Mouse (Mus musculus) inflammation-experienced regulatory T-cells (primary cell): ENCODE data around the gene Cygb. TPM values are rescaled to one million over a fixed set of nuclear protein-coding genes. Genes with fewer than 3 reads are reported as not detected.

ENCODE experiments used
- polyA plus RNA-seq, 2 experiments: library from polyadenylated mRNA; unstranded; fragments of 100-300 nt; shearing (Covaris generic); gene quantifications; one replicate each; pipeline ENCODE4 v1.2.1; 2017

Cygb gene
- polyA plus RNA-seq, result under 1 TPM in 1 of 2 experiments, not detected in 1; 0.16 TPM

GRCm38 (mm10) chr11:116654255-116654821, at the start of gene Cygb:
Cygb (minus strand) TSS chr11:116654313.

GRCm38 (mm10) chr11:116653234-116653633, 879 bp downstream of the Cygb start, which contains the start of gene Prcd:
Prcd (plus strand) TSS chr11:116653534.

GRCm38 (mm10) chr11:116626299-116627071, 27.6 kb downstream of the Cygb start, which contains the start of gene Rhbdf2:
Rhbdf2 (minus strand) TSS chr11:116627019.

Other genes starting within 250 kb of the Cygb start
- gene Rnf157, start 241.3 kb downstream of the Cygb start, polyA plus RNA-seq, result 10 to 100 TPM in 1 of 2 experiments, 1 to 10 TPM in 1; 7.8 to 15.0 TPM
- gene Ubald2, start 220.2 kb downstream of the Cygb start, polyA plus RNA-seq, result 10 to 100 TPM; 55.9 to 58.9 TPM
- under 1 TPM in 1 of 2 experiments, not detected in 1; 0.50 TPM for gene Qrich2, start 188.1 kb downstream of the Cygb start, polyA plus RNA-seq
- 100 to 1,000 TPM; 138 to 145 TPM for gene Prpsap1, start 160.1 kb downstream of the Cygb start, polyA plus RNA-seq
- gene Sphk1, start 123.4 kb downstream of the Cygb start, polyA plus RNA-seq, result 1 to 10 TPM in 1 of 2 experiments, under 1 TPM in 1; 0.16 to 2.7 TPM
- 10 to 100 TPM in 1 of 2 experiments, 1 to 10 TPM in 1; 7.7 to 10.1 TPM for gene Ube2o, start 72.9 kb downstream of the Cygb start, polyA plus RNA-seq
- not detected for gene Aanat, start 67.9 kb downstream of the Cygb start, polyA plus RNA-seq
- 10 to 100 TPM; 11.4 to 23.4 TPM for gene Rhbdf2, start 27.3 kb downstream of the Cygb start, polyA plus RNA-seq
- gene Prcd, start 779 bp downstream of the Cygb start, polyA plus RNA-seq, result under 1 TPM in 1 of 2 experiments, not detected in 1; 0.82 TPM
- gene St6galnac1, start 121.2 kb upstream of the Cygb start, polyA plus RNA-seq, result 1 to 10 TPM in 1 of 2 experiments, under 1 TPM in 1; 0.48 to 3.9 TPM
- 1 to 10 TPM in 1 of 2 experiments, not detected in 1; 1.4 TPM for gene Mxra7, start 173.7 kb upstream of the Cygb start, polyA plus RNA-seq
- gene Mettl23, start 189.0 kb upstream of the Cygb start, polyA plus RNA-seq, result 100 to 1,000 TPM; 192 to 208 TPM
- 100 to 1,000 TPM in 1 of 2 experiments, 10 to 100 TPM in 1; 70.3 to 108 TPM for gene Jmjd6, start 189.1 kb upstream of the Cygb start, polyA plus RNA-seq
- gene Mfsd11, start 198.1 kb upstream of the Cygb start, polyA plus RNA-seq, result 10 to 100 TPM; 24.1 to 36.4 TPM
- gene Srsf2, start 198.8 kb upstream of the Cygb start, polyA plus RNA-seq, result 100 to 1,000 TPM; 386 to 529 TPM